Mouse (Mus musculus) kidney, adult 2 months (tissue): ENCODE measurements around the gene Zc3h10. TPM values are rescaled to one million over a fixed set of nuclear protein-coding genes. Genes with fewer than 3 reads are reported as not detected.
"Not testable (repeated sequence)": the region's sequence is repeated elsewhere in the genome, so short reads cannot be mapped to it uniquely, and the experiment has no call there.

Source experiments
- DNase-seq: peaks from one replicate; pipeline ENCODE4 v3.0.0; 2021
- H3K27ac ChIP-seq: fragments of 200-500 bp; 2 replicates; pipeline ENCODE4 v1.5.1; 2012; ENCODE audit warnings: low read depth, low read length, control low read depth, inconsistent platforms; ENCODE audit not compliant: insufficient read depth
- H3K27me3 ChIP-seq: fragments of 200-500 bp; replicated peaks from 2 replicates; pipeline ENCODE4 v1.6.1; 2012; ENCODE audit warnings: mild to moderate bottlenecking, moderate library complexity, low read length, inconsistent platforms; ENCODE audit not compliant: control insufficient read depth, insufficient read depth
- H3K36me3 ChIP-seq: fragments of 200-500 bp; 2 replicates; pipeline ENCODE4 v1.6.1; 2012; ENCODE audit warnings: mild to moderate bottlenecking, moderate library complexity, low read length, inconsistent platforms; ENCODE audit not compliant: control insufficient read depth, insufficient read depth
- H3K4me1 ChIP-seq: fragments of 200-500 bp; 2 replicates; pipeline ENCODE4 v1.6.1; 2011; ENCODE audit warnings: low read length; ENCODE audit not compliant: control insufficient read depth, insufficient read depth
- H3K4me3 ChIP-seq: fragments of 200-500 bp; 2 replicates; pipeline ENCODE4 v1.5.1; 2011; ENCODE audit warnings: mild to moderate bottlenecking, low read depth, low read length, control low read depth; ENCODE audit not compliant: insufficient read depth
- CTCF ChIP-seq: fragments of 200-500 bp; conservative IDR thresholded peaks from 2 replicates; pipeline ENCODE4 v1.5.1; 2011; ENCODE audit warnings: low read depth, mild to moderate bottlenecking, control low read depth, low read length, moderate library complexity, mixed read lengths; ENCODE audit not compliant: insufficient read depth, insufficient read length
- POLR2A ChIP-seq: fragments of 200-500 bp; IDR thresholded peaks from one replicate; pipeline ENCODE4 v1.6.1; 2011; ENCODE audit warnings: low read depth, low read length, control low read depth
- WGBS: fragments of 180-500 bp; shearing (Covaris S2); methylation state at CpG from one replicate; pipeline ENCODE4 v1.1.7; 2018; 5-methylcytosine and 5-hydroxymethylcytosine counted together
- polyA plus RNA-seq: library from polyadenylated mRNA; depleted of rRNA; stranded (reverse); fragments of >200 nt; gene quantifications from 2 replicates; pipeline ENCODE4 v1.2.3, GENCODE M21; 2012; rRNA removed

Gene Zc3h10
- polyA plus RNA-seq, 1 experiment: 10.0 TPM

GRCm38 (mm10) chr10:128495270-128495669 is 52.3 kb downstream of the Zc3h10 start:
- peaks cover 27% of the 10 kb centered on the region for H3K4me1 ChIP-seq
- no peaks in the 10 kb centered on the region; the same call in 1 of the 2 replicates for H3K36me3 ChIP-seq
- peak overlapping the region; percentile 99; the same call in 1 of the 2 replicates for H3K27ac ChIP-seq
- 74% methylated on average over 2 of the region's 2 CpGs for WGBS
- DNase-seq: no peak
- TF ChIP-seq CTCF (no peak), POLR2A (no peak)
- no peaks in the 10 kb centered on the region for H3K27me3 ChIP-seq
- peak overlapping the region; percentile 91; the same call in 1 of the 2 replicates for H3K4me3 ChIP-seq

- H3K27ac ChIP-seq: peak overlapping the region; percentile 99
- TF ChIP-seq POLR2A: no peak
- no peak for TF ChIP-seq CTCF
- H3K4me1 ChIP-seq: peaks cover 27% of the 10 kb centered on the region
- H3K36me3 ChIP-seq: no peaks in the 10 kb centered on the region; the same call in 1 of the 2 replicates
- peak overlapping the region; percentile 91 for H3K4me3 ChIP-seq
- no peak for DNase-seq
- no peaks in the 10 kb centered on the region for H3K27me3 ChIP-seq
- 33% methylated on average over 11 of the region's 11 CpGs for WGBS
Observed at GRCm38 (mm10) chr10:128494667-128495245, 52.8 kb downstream of the Zc3h10 start.

- no peaks in the 10 kb centered on the region for H3K27me3 ChIP-seq
- peak within 1 kb of the TSS; percentile 91 for H3K4me3 ChIP-seq
- H3K36me3 ChIP-seq: no peaks in the 10 kb centered on the region; the same call in 1 of the 2 replicates
- TF ChIP-seq POLR2A: peak; percentile 99
- TF ChIP-seq CTCF: peak; percentile 65
- peaks cover 27% of the 10 kb centered on the region for H3K4me1 ChIP-seq
- under 1% methylated on average over 45 of the region's 45 CpGs for WGBS
- DNase-seq: peak; percentile 99
- H3K27ac ChIP-seq: peak within 1 kb of the TSS; percentile 99
Observed at GRCm38 (mm10) chr10:128493695-128494666, 53.6 kb downstream of the Zc3h10 start, which contains the start of gene Myl6. Gene Myl6 (minus strand): TSS chr10:128494145.

- DNase-seq: no peak
- H3K27me3 ChIP-seq: no peaks in the 10 kb centered on the region
- H3K36me3 ChIP-seq: peaks cover 1% of the 10 kb centered on the region; the same call in 1 of the 2 replicates
- peak overlapping the region; percentile 96 for H3K27ac ChIP-seq
- 0% methylated on average over 12 of the region's 12 CpGs for WGBS
- peak overlapping the region; percentile 90 for H3K4me3 ChIP-seq
- TF ChIP-seq POLR2A (no peak), CTCF (no peak)
- H3K4me1 ChIP-seq: peaks cover 26% of the 10 kb centered on the region
Observed at GRCm38 (mm10) chr10:128493319-128493694, 54.3 kb downstream of the Zc3h10 start.

GRCm38 (mm10) chr10:128492633-128493311 is 54.8 kb downstream of the Zc3h10 start:
- Histone ChIP-seq H3K4me1 (peaks cover 22% of the 10 kb centered on the region), H3K36me3 (peaks cover 1% of the 10 kb centered on the region; the same call in 1 of the 2 replicates), H3K27ac (peak overlapping the region; percentile 96), H3K4me3 (peak overlapping the region; percentile 90), H3K27me3 (no peaks in the 10 kb centered on the region)
- DNase-seq: peak; percentile 85
- TF ChIP-seq CTCF: no peak
- no peak for TF ChIP-seq POLR2A
- 1% methylated on average over 12 of the region's 12 CpGs for WGBS

GRCm38 (mm10) chr10:128492051-128492450 is 55.5 kb downstream of the Zc3h10 start:
- peak overlapping the region; percentile 90 for H3K4me3 ChIP-seq
- H3K27ac ChIP-seq: peak overlapping the region; percentile 96
- H3K4me1 ChIP-seq: peaks cover 22% of the 10 kb centered on the region
- not testable (repeated sequence) for H3K27me3 ChIP-seq, H3K36me3 ChIP-seq
- 15% methylated on average over 8 of the region's 8 CpGs for WGBS
- peak; percentile 45 for DNase-seq

Other genes starting within 250 kb of the Zc3h10 start
- 0.05 and 0.10 TPM in 2 replicates for gene Il23a, start 249.0 kb downstream of the Zc3h10 start, polyA plus RNA-seq
- 18.1 and 21.1 TPM in 2 replicates for gene Pan2, start 244.4 kb downstream of the Zc3h10 start, polyA plus RNA-seq
- gene Cnpy2, start 225.3 kb downstream of the Zc3h10 start, polyA plus RNA-seq: 90.8 and 118 TPM in 2 replicates
- 252 and 273 TPM in 2 replicates for gene Cs, start 210.0 kb downstream of the Zc3h10 start, polyA plus RNA-seq
- 58.7 and 72.3 TPM in 2 replicates for gene Coq10a, start 178.8 kb downstream of the Zc3h10 start, polyA plus RNA-seq
- gene Ankrd52, start 170.7 kb downstream of the Zc3h10 start, polyA plus RNA-seq: 21.5 and 22.5 TPM in 2 replicates
- 114 and 137 TPM in 2 replicates for gene Slc39a5, start 146.5 kb downstream of the Zc3h10 start, polyA plus RNA-seq
- 33.2 and 37.8 TPM in 2 replicates for gene Nabp2, start 136.3 kb downstream of the Zc3h10 start, polyA plus RNA-seq
- gene Rnf41, start 136.1 kb downstream of the Zc3h10 start, polyA plus RNA-seq: 19.5 and 19.6 TPM in 2 replicates
- 81.3 and 81.4 TPM in 2 replicates for gene Smarcc2, start 88.5 kb downstream of the Zc3h10 start, polyA plus RNA-seq
- gene Myl6, start 53.6 kb downstream of the Zc3h10 start, polyA plus RNA-seq: 897 and 1,416 TPM in 2 replicates
- 8.4 and 10.6 TPM in 2 replicates for gene Myl6b, start 49.1 kb downstream of the Zc3h10 start, polyA plus RNA-seq
- 24.5 and 25.5 TPM in 2 replicates for gene Esyt1, start 21.9 kb downstream of the Zc3h10 start, polyA plus RNA-seq
- 1,799 and 2,275 TPM in 2 replicates for gene Rpl41, start 1.5 kb upstream of the Zc3h10 start, polyA plus RNA-seq
- gene Pa2g4, start 18.2 kb upstream of the Zc3h10 start, polyA plus RNA-seq: 18.5 and 25.1 TPM in 2 replicates
- 26.9 and 30.2 TPM in 2 replicates for gene Erbb3, start 41.9 kb upstream of the Zc3h10 start, polyA plus RNA-seq
- gene Rps26, start 79.0 kb upstream of the Zc3h10 start, polyA plus RNA-seq: 520 and 798 TPM in 2 replicates
- gene Ikzf4, start 98.2 kb upstream of the Zc3h10 start, polyA plus RNA-seq: 2.9 and 3.2 TPM in 2 replicates
- gene Suox, start 126.3 kb upstream of the Zc3h10 start, polyA plus RNA-seq: 76.3 and 84.1 TPM in 2 replicates
- gene Rab5b, start 148.5 kb upstream of the Zc3h10 start, polyA plus RNA-seq: 101 and 111 TPM in 2 replicates
- 0.61 and 1.0 TPM in 2 replicates for gene Pmel, start 156.4 kb upstream of the Zc3h10 start, polyA plus RNA-seq
- gene Cdk2, start 157.3 kb upstream of the Zc3h10 start, polyA plus RNA-seq: 12.4 and 12.7 TPM in 2 replicates
- gene Dgka, start 197.1 kb upstream of the Zc3h10 start, polyA plus RNA-seq: 17.4 and 24.5 TPM in 2 replicates
- gene Pym1, start 200.1 kb upstream of the Zc3h10 start, polyA plus RNA-seq: 17.6 and 20.0 TPM in 2 replicates
- 1.7 and 2.5 TPM in 2 replicates for gene Mmp19, start 243.1 kb upstream of the Zc3h10 start, polyA plus RNA-seq